Mouse (Mus musculus): Measurements from ENCODE around the gene Zfyve26. TPM values are rescaled to one million over a fixed set of nuclear protein-coding genes. Genes with fewer than 3 reads are reported as not detected.

Gene Zfyve26
- polyA plus RNA-seq, 1 experiment from 2014 or later = 4.8 TPM

DNA sequence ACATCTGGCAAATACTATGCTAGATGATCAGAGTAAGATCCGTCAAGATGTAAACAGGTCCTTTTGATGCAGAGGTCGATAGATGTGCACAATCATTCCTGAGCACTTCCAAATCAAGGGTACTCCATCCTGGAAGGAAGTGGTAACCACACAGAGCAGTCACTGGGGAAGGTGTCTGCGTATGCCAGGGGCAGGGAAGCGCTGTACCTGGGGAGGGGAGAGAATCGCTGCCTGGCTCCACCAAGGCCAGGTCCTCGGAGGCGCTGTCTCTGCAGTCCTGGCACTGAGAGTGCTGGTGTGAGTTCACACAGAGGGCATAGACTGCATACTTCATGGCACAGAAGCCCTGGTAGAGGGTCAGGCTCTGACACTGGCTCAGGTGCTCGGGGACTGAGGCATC is 13.5 kb downstream of the Zfyve26 start:
- peaks cover 87% of the 10 kb centered on the region for H3K36me3 ChIP-seq (replicated peaks; ENCODE audit: insufficient read depth, low read length)

GRCm38 (mm10) chr12:79279513-79280115 is 16.5 kb downstream of the Zfyve26 start:
- ATAC-seq = no peak
- Histone ChIP-seq H3K27ac (ENCODE audit: low read depth) (no peak overlapping the region), H3K4me2 (ENCODE audit: low read depth, low read length) (no peak overlapping the region), H3K4me3 (ENCODE audit: low read depth, low read length) (no peak overlapping the region), H3K4me1 (ENCODE audit: insufficient read depth) (no peaks in the 10 kb centered on the region), H3K27me3 (ENCODE audit: insufficient read depth, low read length) (no peaks in the 10 kb centered on the region), H3K36me3 (replicated peaks; ENCODE audit: insufficient read depth, low read length) (peaks cover 76% of the 10 kb centered on the region), H3K9me3 (ENCODE audit: low read length) (no peaks in the 10 kb centered on the region), H3K9ac (replicated peaks) (no peak overlapping the region)
- no peak for DNase-seq
- no peak for TF ChIP-seq EP300 (IDR thresholded peaks at IDR 0.05; ENCODE audit: low read depth)
- TF ChIP-seq CTCF (IDR thresholded peaks at IDR 0.05; ENCODE audit: low read depth) = no peak
- 83% methylated on average over 13 of the region's 13 CpGs for WGBS (ENCODE audit: insufficient replicate concordance)

More for the DNA sequence above, 13.5 kb downstream of the Zfyve26 start:
- TF ChIP-seq CTCF (IDR thresholded peaks at IDR 0.05; ENCODE audit: low read depth) (no peak), EP300 (IDR thresholded peaks at IDR 0.05; ENCODE audit: low read depth) (no peak)
- Histone ChIP-seq H3K9me3 (ENCODE audit: low read length) (no peaks in the 10 kb centered on the region), H3K4me1 (ENCODE audit: insufficient read depth) (no peaks in the 10 kb centered on the region), H3K27me3 (ENCODE audit: insufficient read depth, low read length) (no peaks in the 10 kb centered on the region), H3K4me3 (ENCODE audit: low read depth, low read length) (no peak overlapping the region), H3K9ac (replicated peaks) (no peak overlapping the region), H3K4me2 (ENCODE audit: low read depth, low read length) (no peak overlapping the region), H3K27ac (ENCODE audit: low read depth) (no peak overlapping the region)
- ATAC-seq = no peak
- DNase-seq = no peak
- 82% methylated on average over 8 of the region's 8 CpGs for WGBS (ENCODE audit: insufficient replicate concordance)

- peaks cover 74% of the 10 kb centered on the region for H3K36me3 ChIP-seq (replicated peaks; ENCODE audit: insufficient read depth, low read length)
- TF ChIP-seq EP300 (IDR thresholded peaks at IDR 0.05; ENCODE audit: low read depth) (no peak), CTCF (IDR thresholded peaks at IDR 0.05; ENCODE audit: low read depth) (no peak)
- no peak overlapping the region for H3K4me3 ChIP-seq (ENCODE audit: low read depth, low read length)
- DNase-seq = peak; percentile 53
- 0 out of 2 replicates have a peak, but pooled peaks cover 2% of the 10 kb centered on the region for H3K4me1 ChIP-seq (ENCODE audit: insufficient read depth)
- H3K27me3 ChIP-seq (ENCODE audit: insufficient read depth, low read length) = no peaks in the 10 kb centered on the region
- WGBS (ENCODE audit: insufficient replicate concordance) = 66% methylated on average over 4 of the region's 4 CpGs
- H3K4me2 ChIP-seq (ENCODE audit: low read depth, low read length) = no peak overlapping the region
- no peak overlapping the region for H3K9ac ChIP-seq (replicated peaks)
- peak overlapping the region; percentile 78 for H3K27ac ChIP-seq (ENCODE audit: low read depth)
- H3K9me3 ChIP-seq (ENCODE audit: low read length) = no peaks in the 10 kb centered on the region
- peak; percentile 97 for ATAC-seq
These were observed 23.5 kb downstream of the Zfyve26 start for GRCm38 (mm10) chr12:79272604-79273003.

DNA sequence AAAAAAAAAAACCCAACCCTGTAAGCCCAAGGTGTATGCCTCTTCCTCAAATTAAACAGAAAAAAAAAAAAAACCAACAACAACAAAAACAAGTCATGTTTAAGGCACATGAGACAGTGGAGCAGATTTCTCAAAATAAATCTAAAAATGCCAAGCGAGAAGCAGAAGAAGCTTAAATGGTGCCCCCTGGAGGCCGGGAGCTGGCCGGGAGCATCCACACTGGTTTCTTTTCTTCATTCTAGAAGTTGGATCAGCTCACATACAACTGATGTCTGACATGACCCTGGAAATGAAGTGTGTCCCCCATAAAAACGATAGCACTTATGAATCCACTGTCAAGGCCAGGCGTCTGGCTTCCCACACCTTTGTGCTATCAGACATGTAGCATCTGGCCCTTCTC is 35.1 kb downstream of the Zfyve26 start:
- 60% methylated on average over 5 of the region's 5 CpGs for WGBS (ENCODE audit: insufficient replicate concordance)
- TF ChIP-seq CTCF (IDR thresholded peaks at IDR 0.05; ENCODE audit: low read depth) = peak; percentile 58
- TF ChIP-seq EP300 (IDR thresholded peaks at IDR 0.05; ENCODE audit: low read depth) = no peak
- no peak overlapping the region for H3K4me2 ChIP-seq (ENCODE audit: low read depth, low read length)
- no peaks in the 10 kb centered on the region for H3K27me3 ChIP-seq (ENCODE audit: insufficient read depth, low read length)
- peaks cover 83% of the 10 kb centered on the region for H3K36me3 ChIP-seq (replicated peaks; ENCODE audit: insufficient read depth, low read length)
- DNase-seq (peak; percentile 59), ATAC-seq (no peak)
- H3K27ac ChIP-seq (ENCODE audit: low read depth) = no peak overlapping the region
- no peaks in the 10 kb centered on the region for H3K4me1 ChIP-seq (ENCODE audit: insufficient read depth)
- H3K4me3 ChIP-seq (ENCODE audit: low read depth, low read length) = no peak overlapping the region
- H3K9ac ChIP-seq (replicated peaks) = no peak overlapping the region
- H3K9me3 ChIP-seq (ENCODE audit: low read length) = no peaks in the 10 kb centered on the region

DNA sequence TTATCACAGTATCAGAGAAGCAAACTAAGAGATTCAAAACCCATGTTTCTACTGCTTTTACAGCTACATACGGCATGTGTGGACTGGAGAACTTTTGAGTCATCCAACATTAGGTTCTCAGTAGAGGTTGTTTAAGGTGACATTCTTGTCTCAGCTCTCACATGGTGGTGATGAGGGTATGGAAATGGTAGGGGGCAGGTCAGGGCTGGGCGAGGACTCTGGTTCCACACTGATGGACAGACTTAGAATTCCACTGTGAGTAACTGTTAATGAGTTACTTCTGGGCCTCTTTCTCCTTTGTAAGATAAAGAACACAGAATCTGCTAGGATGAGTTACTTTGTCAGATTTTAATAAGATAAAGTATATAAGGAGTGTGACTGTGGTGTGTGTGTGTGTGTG is 36.0 kb downstream of the Zfyve26 start:
- 94% methylated on average over 2 of the region's 2 CpGs for WGBS (ENCODE audit: insufficient replicate concordance)
- no peak overlapping the region for H3K4me3 ChIP-seq (ENCODE audit: low read depth, low read length)
- DNase-seq (no peak), ATAC-seq (no peak)
- no peaks in the 10 kb centered on the region for H3K27me3 ChIP-seq (ENCODE audit: insufficient read depth, low read length)
- no peaks in the 10 kb centered on the region for H3K9me3 ChIP-seq (ENCODE audit: low read length)
- H3K4me1 ChIP-seq (ENCODE audit: insufficient read depth) = no peaks in the 10 kb centered on the region
- H3K4me2 ChIP-seq (ENCODE audit: low read depth, low read length) = no peak overlapping the region
- no peak overlapping the region for H3K27ac ChIP-seq (ENCODE audit: low read depth)
- peaks cover 75% of the 10 kb centered on the region for H3K36me3 ChIP-seq (replicated peaks; ENCODE audit: insufficient read depth, low read length)
- H3K9ac ChIP-seq (replicated peaks) = no peak overlapping the region
- no peak for TF ChIP-seq CTCF (IDR thresholded peaks at IDR 0.05; ENCODE audit: low read depth)
- TF ChIP-seq EP300 (IDR thresholded peaks at IDR 0.05; ENCODE audit: low read depth) = no peak

- H3K27ac ChIP-seq (ENCODE audit: low read depth) = no peak overlapping the region
- H3K36me3 ChIP-seq (replicated peaks; ENCODE audit: insufficient read depth, low read length) = peaks cover 61% of the 10 kb centered on the region
- DNase-seq (no peak), ATAC-seq (peak; percentile 6; the same call in 1 of the 2 replicates)
- no peak overlapping the region for H3K4me2 ChIP-seq (ENCODE audit: low read depth, low read length)
- H3K27me3 ChIP-seq (ENCODE audit: insufficient read depth, low read length) = no peaks in the 10 kb centered on the region
- H3K4me1 ChIP-seq (ENCODE audit: insufficient read depth) = peaks cover 11% of the 10 kb centered on the region
- H3K9me3 ChIP-seq (ENCODE audit: low read length) = no peaks in the 10 kb centered on the region
- H3K4me3 ChIP-seq (ENCODE audit: low read depth, low read length) = no peak overlapping the region
- TF ChIP-seq EP300 (IDR thresholded peaks at IDR 0.05; ENCODE audit: low read depth) = no peak
- TF ChIP-seq CTCF (IDR thresholded peaks at IDR 0.05; ENCODE audit: low read depth) = no peak
- no peak overlapping the region for H3K9ac ChIP-seq (replicated peaks)
- WGBS (ENCODE audit: insufficient replicate concordance) = 82% methylated on average over 10 of the region's 10 CpGs
These were observed 41.1 kb downstream of the Zfyve26 start for GRCm38 (mm10) chr12:79254975-79255374.

Measured in liver, postnatal 0 days (tissue).